Mouse (Mus musculus): ENCODE data around the gene Trim2. TPM values are rescaled to one million over a fixed set of nuclear protein-coding genes. Genes with fewer than 3 reads are reported as not detected.

Trim2 gene
- polyA plus RNA-seq, 1 experiment from 2014 or later = 7.9 TPM

DNA sequence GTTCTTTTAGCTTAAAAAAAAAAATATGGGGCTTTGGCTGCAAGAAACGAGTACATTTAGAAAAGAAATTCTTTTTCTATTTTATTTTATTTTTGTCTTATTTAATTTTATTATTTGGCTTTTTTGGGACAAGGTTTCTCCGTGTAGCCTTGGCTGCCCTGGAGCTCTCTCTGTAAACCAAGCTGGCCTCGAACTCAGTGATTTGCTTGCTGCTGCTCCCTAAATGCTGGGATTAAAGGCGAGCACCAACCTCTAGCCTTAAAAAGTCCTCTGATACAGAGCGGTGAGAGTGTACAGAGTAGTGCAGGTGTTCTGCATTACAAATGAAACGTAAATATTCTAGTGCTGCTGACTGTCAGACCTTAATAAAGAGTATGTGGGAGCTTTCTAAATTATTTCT is 150.6 kb downstream of the Trim2 start:
- WGBS = 54% methylated on average over 6 of the region's 6 CpGs
- Histone ChIP-seq H3K9ac (no peak overlapping the region), H3K4me1 (replicated peaks) (peaks cover 7% of the 10 kb centered on the region), H3K9me3 (replicated peaks) (no peaks in the 10 kb centered on the region), H3K4me3 (peak overlapping the region; percentile 72), H3K4me2 (peak overlapping the region; percentile 100), H3K27ac (no peak overlapping the region), H3K36me3 (no peaks in the 10 kb centered on the region), H3K27me3 (no peaks in the 10 kb centered on the region)
- no peak for ATAC-seq (replicated peaks; ENCODE audit: insufficient number of reproducible peaks, insufficient read depth, low FRiP score, low read depth)

DNA sequence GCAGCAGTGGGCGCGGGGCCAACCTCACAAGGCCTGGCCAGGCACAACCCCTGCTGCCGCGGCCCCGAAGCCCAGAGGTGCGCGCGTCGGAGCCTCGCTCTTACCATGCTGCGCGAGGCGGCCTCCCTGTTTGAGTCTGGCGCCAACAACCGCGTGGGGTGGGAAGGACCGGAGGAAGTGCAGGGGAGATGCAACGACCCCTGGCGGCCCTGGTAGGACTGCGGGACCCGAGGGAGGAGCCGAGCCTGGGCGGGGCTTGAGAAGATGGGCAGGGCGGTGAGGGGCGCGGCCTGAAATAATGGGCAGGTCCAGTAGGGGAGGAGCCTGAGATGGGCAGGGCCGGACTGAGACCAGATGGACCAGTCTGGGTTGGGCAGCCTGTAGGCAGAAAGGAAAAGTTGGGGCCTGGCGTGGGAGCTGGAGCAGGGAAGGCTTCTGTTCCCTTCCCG is 151.1 kb downstream of the Trim2 start, which contains the start of gene Mnd1:
TSS of gene Mnd1 (minus strand) at position 229 of the 449 bp plus-strand sequence.
- Histone ChIP-seq H3K36me3 (no peaks in the 10 kb centered on the region), H3K9me3 (replicated peaks) (no peaks in the 10 kb centered on the region), H3K4me2 (peak within 1 kb of the TSS; percentile 100), H3K4me1 (replicated peaks) (peaks cover 7% of the 10 kb centered on the region), H3K27me3 (no peaks in the 10 kb centered on the region), H3K4me3 (peak within 1 kb of the TSS; percentile 72), H3K9ac (peak within 1 kb of the TSS; percentile 77), H3K27ac (peak within 1 kb of the TSS; percentile 57; the same call in 1 of the 2 replicates)
- WGBS = under 1% methylated on average over 29 of the region's 29 CpGs
- ATAC-seq (replicated peaks; ENCODE audit: insufficient number of reproducible peaks, insufficient read depth, low FRiP score, low read depth) = peak; percentile 99

DNA sequence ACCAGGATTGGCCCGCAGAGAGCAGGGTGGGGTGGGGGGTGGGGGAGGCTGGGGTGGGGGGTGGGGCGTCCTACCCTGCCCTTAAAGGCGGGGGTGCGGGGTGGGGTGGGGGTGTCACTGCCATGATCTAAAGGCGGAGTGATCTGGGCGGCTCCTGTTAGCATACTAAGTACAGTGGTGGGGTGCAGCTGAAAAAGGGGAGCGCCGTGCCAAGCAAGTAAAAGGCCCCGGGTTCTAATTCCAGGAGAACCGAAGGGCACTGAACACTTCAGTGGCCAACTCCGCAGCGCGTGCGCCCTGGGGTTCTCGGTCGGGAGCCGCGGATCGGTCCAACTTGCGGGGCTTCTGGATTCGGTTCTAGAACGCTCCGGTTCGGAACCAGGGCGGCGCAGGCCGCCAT is 151.5 kb downstream of the Trim2 start:
- Histone ChIP-seq H3K4me3 (peak overlapping the region; percentile 72), H3K4me2 (peak overlapping the region; percentile 100), H3K4me1 (replicated peaks) (peaks cover 7% of the 10 kb centered on the region), H3K27ac (peak overlapping the region; percentile 57; the same call in 1 of the 2 replicates), H3K27me3 (no peaks in the 10 kb centered on the region), H3K36me3 (no peaks in the 10 kb centered on the region), H3K9me3 (replicated peaks) (no peaks in the 10 kb centered on the region), H3K9ac (peak overlapping the region; percentile 77)
- ATAC-seq (replicated peaks; ENCODE audit: insufficient number of reproducible peaks, insufficient read depth, low FRiP score, low read depth) = peak; percentile 15
- 1% methylated on average over 27 of the region's 27 CpGs for WGBS

DNA sequence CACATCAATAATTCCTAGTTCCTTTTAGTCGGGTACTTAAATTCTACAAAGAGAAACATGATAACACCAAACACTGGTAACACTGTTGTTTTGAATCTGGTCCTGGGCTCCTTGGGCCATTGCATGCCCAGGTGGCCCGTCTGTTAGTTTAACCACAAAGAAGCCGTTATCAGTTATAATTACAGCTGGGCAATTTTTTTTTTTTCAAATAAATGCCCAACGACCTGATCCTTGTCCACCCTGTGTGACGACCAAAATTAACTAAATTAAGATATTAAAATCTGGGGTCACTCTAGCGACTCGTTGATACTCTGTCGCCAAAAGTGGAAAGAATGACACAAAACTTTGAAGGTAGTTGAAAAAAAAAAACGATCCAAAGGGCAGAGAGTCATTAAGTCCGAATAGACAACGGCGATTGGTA is 151.9 kb downstream of the Trim2 start:
- Histone ChIP-seq H3K4me1 (replicated peaks) (peaks cover 7% of the 10 kb centered on the region), H3K36me3 (no peaks in the 10 kb centered on the region), H3K27ac (no peak overlapping the region), H3K9ac (no peak overlapping the region), H3K9me3 (replicated peaks) (no peaks in the 10 kb centered on the region), H3K27me3 (no peaks in the 10 kb centered on the region), H3K4me2 (peak overlapping the region; percentile 100), H3K4me3 (peak overlapping the region; percentile 72)
- 19% methylated on average over 12 of the region's 12 CpGs for WGBS
- no peak for ATAC-seq (replicated peaks; ENCODE audit: insufficient number of reproducible peaks, insufficient read depth, low FRiP score, low read depth)

DNA sequence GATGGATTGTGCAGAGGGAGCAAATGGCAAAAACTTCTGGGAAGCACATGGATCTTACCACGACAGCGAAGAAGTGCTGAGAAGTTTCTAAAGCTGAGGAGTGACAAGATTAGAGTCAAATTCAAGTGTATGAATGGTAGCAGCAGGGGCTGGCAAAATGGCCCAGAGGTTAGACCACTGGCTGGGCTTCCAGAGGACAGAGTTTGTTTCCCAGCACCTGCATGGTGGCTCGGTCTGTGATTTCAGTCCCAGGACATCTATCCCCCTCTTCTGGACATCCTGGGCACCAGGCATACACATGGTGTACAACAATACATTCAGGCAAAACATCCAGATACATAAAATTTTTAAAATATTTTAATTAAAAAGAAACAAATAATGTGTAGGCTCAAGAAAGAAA is 156.8 kb downstream of the Trim2 start:
- no peak overlapping the region for H3K27ac ChIP-seq
- H3K9ac ChIP-seq = no peak overlapping the region
- 90% methylated on average over 3 of the region's 3 CpGs for WGBS
- H3K4me2 ChIP-seq = no peak overlapping the region
- H3K4me1 ChIP-seq (replicated peaks) = no peaks in the 10 kb centered on the region
- no peaks in the 10 kb centered on the region for H3K9me3 ChIP-seq (replicated peaks)
- no peaks in the 10 kb centered on the region for H3K36me3 ChIP-seq
- no peak overlapping the region for H3K4me3 ChIP-seq
- no peaks in the 10 kb centered on the region for H3K27me3 ChIP-seq
- no peak for ATAC-seq (replicated peaks; ENCODE audit: insufficient number of reproducible peaks, insufficient read depth, low FRiP score, low read depth)

DNA sequence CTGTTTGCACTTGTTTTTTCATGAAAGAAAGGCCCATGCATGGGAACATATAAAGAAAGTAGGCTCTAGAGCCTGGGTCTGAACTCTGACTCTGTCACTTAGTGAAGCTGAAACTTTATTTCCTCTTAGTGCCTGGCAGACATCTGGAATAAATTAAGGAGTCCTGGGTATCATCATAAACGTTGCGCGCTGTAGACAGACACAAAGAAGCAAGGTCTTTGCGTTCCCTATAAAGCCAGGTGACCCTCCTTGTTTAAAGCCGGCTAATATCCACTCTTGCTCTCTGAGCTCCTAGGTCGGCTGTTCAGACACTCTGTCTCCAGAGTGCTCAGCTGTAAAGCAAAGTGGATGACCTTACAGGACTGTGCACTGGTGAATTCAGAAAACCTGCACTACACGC is 165.7 kb downstream of the Trim2 start:
- no peak overlapping the region for H3K27ac ChIP-seq
- H3K9me3 ChIP-seq (replicated peaks) = no peaks in the 10 kb centered on the region
- ATAC-seq (replicated peaks; ENCODE audit: insufficient number of reproducible peaks, insufficient read depth, low FRiP score, low read depth) = no peak
- no peak overlapping the region for H3K4me2 ChIP-seq
- no peaks in the 10 kb centered on the region for H3K4me1 ChIP-seq (replicated peaks)
- 55% methylated on average over 7 of the region's 7 CpGs for WGBS
- no peak overlapping the region for H3K9ac ChIP-seq
- no peaks in the 10 kb centered on the region for H3K36me3 ChIP-seq
- H3K27me3 ChIP-seq = no peaks in the 10 kb centered on the region
- H3K4me3 ChIP-seq = no peak overlapping the region

DNA sequence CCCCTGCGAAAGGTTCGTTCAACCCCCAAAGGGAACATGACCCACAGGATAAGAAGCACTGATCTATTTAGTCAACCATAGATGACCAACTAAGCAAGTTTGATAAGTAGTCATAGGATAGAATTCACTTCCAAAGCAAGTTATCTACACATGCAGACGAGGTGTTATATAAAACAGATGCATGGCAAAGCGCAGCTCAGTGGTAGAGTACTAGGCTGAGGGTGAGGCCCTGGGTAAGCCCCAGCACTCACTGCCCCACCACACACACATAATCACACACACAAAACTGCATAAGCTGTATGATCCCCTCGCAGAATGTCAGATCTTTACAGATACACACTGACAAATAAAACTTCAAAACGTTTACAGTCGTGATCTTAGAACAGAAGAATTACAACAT is 170.2 kb downstream of the Trim2 start:
- 71% methylated on average over 7 of the region's 7 CpGs for WGBS

DNA sequence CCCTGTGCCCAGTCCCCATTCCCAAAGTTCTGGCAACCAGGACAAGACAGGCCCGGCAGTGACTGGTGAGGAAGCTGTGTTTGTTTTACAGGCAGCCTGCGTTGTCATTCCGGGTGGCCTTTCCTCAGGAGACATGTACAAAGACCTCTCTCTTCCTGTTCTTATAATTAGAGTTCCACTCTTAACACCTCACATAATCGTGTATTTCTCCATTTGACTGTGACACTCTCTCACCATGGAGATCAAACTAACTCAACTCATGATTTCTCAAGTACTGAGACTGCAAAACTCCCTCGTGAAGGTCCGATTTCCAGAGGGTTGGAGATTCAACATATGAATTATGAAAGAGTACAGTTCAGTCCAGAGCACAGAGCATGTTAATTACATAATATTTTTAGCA is 170.7 kb downstream of the Trim2 start:
- Histone ChIP-seq H3K9ac (no peak overlapping the region), H3K4me2 (peak overlapping the region; percentile 35), H3K9me3 (replicated peaks) (no peaks in the 10 kb centered on the region), H3K27ac (no peak overlapping the region), H3K4me1 (replicated peaks) (peaks cover 3% of the 10 kb centered on the region), H3K36me3 (no peaks in the 10 kb centered on the region), H3K27me3 (no peaks in the 10 kb centered on the region), H3K4me3 (no peak overlapping the region)
- ATAC-seq (replicated peaks; ENCODE audit: insufficient number of reproducible peaks, insufficient read depth, low FRiP score, low read depth) = no peak
- WGBS = 60% methylated on average over 6 of the region's 6 CpGs

More for the DNA sequence above, 170.2 kb downstream of the Trim2 start:
- no peak overlapping the region for H3K27ac ChIP-seq
- no peak overlapping the region for H3K4me3 ChIP-seq
- no peaks in the 10 kb centered on the region for H3K27me3 ChIP-seq
- peaks cover 3% of the 10 kb centered on the region for H3K4me1 ChIP-seq (replicated peaks)
- H3K9ac ChIP-seq = no peak overlapping the region
- H3K36me3 ChIP-seq = no peaks in the 10 kb centered on the region
- no peaks in the 10 kb centered on the region for H3K9me3 ChIP-seq (replicated peaks)
- H3K4me2 ChIP-seq = no peak overlapping the region
- no peak for ATAC-seq (replicated peaks; ENCODE audit: insufficient number of reproducible peaks, insufficient read depth, low FRiP score, low read depth)

DNA sequence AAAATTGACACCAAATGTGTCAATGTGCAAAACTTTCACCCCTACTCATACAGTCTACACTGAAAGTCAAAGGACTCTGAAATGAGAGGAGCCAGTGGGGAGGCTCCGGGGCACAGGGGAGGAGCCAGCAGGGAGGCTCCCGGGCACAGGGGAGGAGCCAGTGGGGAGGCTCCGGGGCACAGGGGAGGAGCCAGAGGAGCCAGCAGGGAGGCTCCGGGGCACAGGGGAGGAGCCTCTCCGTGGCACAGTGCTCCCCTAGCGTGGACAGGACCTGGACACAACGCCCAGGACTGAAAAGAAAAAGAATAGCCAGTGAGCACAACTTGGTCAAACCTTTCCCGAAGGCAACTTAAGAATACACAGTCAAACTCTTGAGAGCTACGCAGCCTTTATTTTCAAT is 171.3 kb downstream of the Trim2 start:
- no peak for ATAC-seq (replicated peaks; ENCODE audit: insufficient number of reproducible peaks, insufficient read depth, low FRiP score, low read depth)
- 29% methylated on average over 9 of the region's 9 CpGs for WGBS
- 0 out of 2 replicates have a peak overlapping the region, but pooled peaks have one; percentile 1 for H3K4me3 ChIP-seq
- H3K9ac ChIP-seq = no peak overlapping the region
- no peak overlapping the region for H3K27ac ChIP-seq
- H3K4me2 ChIP-seq = peak overlapping the region; percentile 35
- no peaks in the 10 kb centered on the region for H3K36me3 ChIP-seq
- peaks cover 3% of the 10 kb centered on the region for H3K4me1 ChIP-seq (replicated peaks)
- H3K27me3 ChIP-seq = no peaks in the 10 kb centered on the region
- H3K9me3 ChIP-seq (replicated peaks) = no peaks in the 10 kb centered on the region

DNA sequence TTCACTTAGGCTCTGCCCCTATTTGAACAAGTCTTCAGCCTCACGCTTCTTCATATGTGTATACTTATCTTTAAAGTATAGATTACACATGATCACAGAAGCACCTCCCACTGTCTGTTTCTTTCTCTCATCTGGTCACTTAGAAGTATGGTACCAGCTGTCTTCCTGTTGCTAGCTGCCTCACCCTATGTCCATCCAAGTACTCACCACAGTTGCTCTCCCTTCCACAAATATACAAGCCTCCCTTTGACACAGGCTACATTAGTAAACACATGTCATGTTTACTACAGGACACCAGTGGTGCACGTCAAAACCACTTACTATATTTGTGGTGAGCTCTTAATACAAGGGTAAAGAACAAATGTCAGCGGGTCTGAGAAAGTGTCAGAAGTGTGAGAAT is 175.3 kb downstream of the Trim2 start:
- no peak overlapping the region for H3K9ac ChIP-seq
- peaks cover 3% of the 10 kb centered on the region for H3K4me1 ChIP-seq (replicated peaks)
- no peaks in the 10 kb centered on the region for H3K9me3 ChIP-seq (replicated peaks)
- no peak overlapping the region for H3K4me3 ChIP-seq
- 83% methylated on average over 3 of the region's 3 CpGs for WGBS
- no peak overlapping the region for H3K4me2 ChIP-seq
- H3K36me3 ChIP-seq = no peaks in the 10 kb centered on the region
- H3K27ac ChIP-seq = no peak overlapping the region
- no peak for ATAC-seq (replicated peaks; ENCODE audit: insufficient number of reproducible peaks, insufficient read depth, low FRiP score, low read depth)
- no peaks in the 10 kb centered on the region for H3K27me3 ChIP-seq

DNA sequence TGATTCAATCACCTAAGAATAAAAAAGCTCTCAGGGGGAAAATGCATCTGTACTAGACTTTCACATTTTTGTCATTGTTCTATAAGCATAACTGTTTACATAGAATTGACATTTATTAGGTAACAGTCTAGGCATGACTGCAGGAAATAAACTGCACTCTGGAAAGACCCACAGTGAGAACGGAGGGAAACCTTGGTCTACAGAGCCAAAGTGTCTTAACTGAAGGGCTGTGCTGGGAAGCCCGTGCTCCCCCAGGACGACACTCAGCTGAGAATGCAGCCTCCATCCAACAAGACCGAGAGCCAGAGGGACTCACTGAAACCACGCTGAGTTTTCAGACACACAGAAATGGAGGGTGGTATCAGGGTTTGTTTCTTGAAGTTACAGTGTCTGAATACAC is 175.9 kb downstream of the Trim2 start:
- Histone ChIP-seq H3K4me3 (no peak overlapping the region), H3K9ac (no peak overlapping the region), H3K36me3 (no peaks in the 10 kb centered on the region), H3K27ac (no peak overlapping the region), H3K4me1 (replicated peaks) (peaks cover 3% of the 10 kb centered on the region), H3K9me3 (replicated peaks) (no peaks in the 10 kb centered on the region), H3K4me2 (no peak overlapping the region), H3K27me3 (no peaks in the 10 kb centered on the region)
- no peak for ATAC-seq (replicated peaks; ENCODE audit: insufficient number of reproducible peaks, insufficient read depth, low FRiP score, low read depth)
- WGBS = 61% methylated on average over 5 of the region's 5 CpGs
